Mouse (Mus musculus): ENCODE measurements around the gene Ttll11. TPM values are rescaled to one million over a fixed set of nuclear protein-coding genes. Genes with fewer than 3 reads are reported as not detected.
A peak's percentile ranks its signal among the peaks of the same experiment; 100 is the strongest.

Ttll11 gene
- total RNA-seq, 1 experiment, result 0.31 TPM

DNA sequence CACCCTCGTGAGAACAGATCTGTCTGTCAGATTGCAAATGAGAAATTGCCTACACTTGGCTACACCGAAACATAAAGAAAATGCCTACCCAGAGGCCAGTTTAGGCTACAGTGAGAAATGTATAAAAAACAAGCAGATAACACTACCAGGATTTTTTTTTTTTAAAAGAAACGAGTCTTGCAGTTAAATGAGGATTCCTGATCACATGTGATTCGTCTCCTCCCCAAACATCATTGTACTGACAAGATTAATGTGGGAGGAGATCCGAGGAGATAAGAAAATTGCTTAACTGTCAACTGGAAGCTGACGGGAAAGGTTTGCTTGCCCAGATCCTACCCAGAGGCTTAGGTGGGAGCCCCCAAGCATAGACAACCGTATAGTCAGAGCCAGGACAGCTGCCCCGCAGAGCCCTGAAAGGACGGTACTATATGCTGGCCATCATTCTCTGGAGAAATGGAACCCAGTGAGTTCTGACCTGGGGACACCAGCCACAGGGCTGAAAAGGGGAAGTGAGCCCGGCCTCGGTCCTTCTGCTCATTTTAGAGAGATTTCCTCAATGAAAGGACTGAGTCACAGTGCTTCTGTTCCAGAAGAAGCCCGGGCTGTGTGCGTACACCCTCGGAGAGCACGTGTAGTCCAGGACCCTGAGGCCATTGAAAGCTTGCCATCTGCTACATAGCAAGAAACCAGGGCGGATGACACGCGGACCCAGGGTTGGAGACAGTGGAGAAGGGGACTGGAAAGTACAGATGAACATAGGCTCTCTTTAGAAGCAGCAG, 247.9 kb downstream of the Ttll11 start:
- H3K36me3 ChIP-seq (ENCODE audit: control insufficient read depth, insufficient read depth, low read length, poor library complexity, severe bottlenecking), result peaks cover 22% of the 10 kb centered on the region
- no peak overlapping the region for H3K9ac ChIP-seq (ENCODE audit: insufficient read depth, low read depth, low read length, poor library complexity, severe bottlenecking)
- H3K4me1 ChIP-seq (ENCODE audit: control insufficient read depth in 2 of 2, insufficient read depth in 2 of 2, low read length in 2 of 2, poor library complexity in 1 of 2), result peaks cover 3 to 13% of the 10 kb centered on the region in 2 experiments; a peak in 3 of 4 replicates
- no peak overlapping the region for H3K27ac ChIP-seq (ENCODE audit: insufficient read depth, low read depth, low read length, poor library complexity, severe bottlenecking)
- H3K4me3 ChIP-seq (ENCODE audit: insufficient read depth in 1 of 2, low read depth in 1 of 2, low read length in 2 of 2, poor library complexity in 1 of 2, severe bottlenecking in 1 of 2), result no peak overlapping the region
- no peaks in the 10 kb centered on the region for H3K9me3 ChIP-seq (ENCODE audit: control insufficient read depth, insufficient read depth, low read depth, low read length)
- no peak for TF ChIP-seq MAFK (IDR thresholded peaks at IDR 0.05; ENCODE audit: insufficient read depth, low read depth, low read length)
- no peak for TF ChIP-seq CHD2 (IDR thresholded peaks at IDR 0.05; ENCODE audit: low read depth, low read length)
- TF ChIP-seq ZC3H11A (IDR thresholded peaks at IDR 0.05; ENCODE audit: borderline replicate concordance, low read depth, low read length), result no peak
- no peak for TF ChIP-seq HCFC1 (IDR thresholded peaks at IDR 0.05; ENCODE audit: borderline replicate concordance, insufficient read depth, low read length)
- TF ChIP-seq ZNF384 (IDR thresholded peaks at IDR 0.05; ENCODE audit: low read depth, low read length), result no peak
- no peak for DNase-seq (ENCODE audit: low read depth, low spot score)
- in situ Hi-C loops (cut with MboI; ENCODE audit: low sequenced_read_pairs in 2 of 2, unreplicated experiment in 2 of 2), result no loop called here

DNA sequence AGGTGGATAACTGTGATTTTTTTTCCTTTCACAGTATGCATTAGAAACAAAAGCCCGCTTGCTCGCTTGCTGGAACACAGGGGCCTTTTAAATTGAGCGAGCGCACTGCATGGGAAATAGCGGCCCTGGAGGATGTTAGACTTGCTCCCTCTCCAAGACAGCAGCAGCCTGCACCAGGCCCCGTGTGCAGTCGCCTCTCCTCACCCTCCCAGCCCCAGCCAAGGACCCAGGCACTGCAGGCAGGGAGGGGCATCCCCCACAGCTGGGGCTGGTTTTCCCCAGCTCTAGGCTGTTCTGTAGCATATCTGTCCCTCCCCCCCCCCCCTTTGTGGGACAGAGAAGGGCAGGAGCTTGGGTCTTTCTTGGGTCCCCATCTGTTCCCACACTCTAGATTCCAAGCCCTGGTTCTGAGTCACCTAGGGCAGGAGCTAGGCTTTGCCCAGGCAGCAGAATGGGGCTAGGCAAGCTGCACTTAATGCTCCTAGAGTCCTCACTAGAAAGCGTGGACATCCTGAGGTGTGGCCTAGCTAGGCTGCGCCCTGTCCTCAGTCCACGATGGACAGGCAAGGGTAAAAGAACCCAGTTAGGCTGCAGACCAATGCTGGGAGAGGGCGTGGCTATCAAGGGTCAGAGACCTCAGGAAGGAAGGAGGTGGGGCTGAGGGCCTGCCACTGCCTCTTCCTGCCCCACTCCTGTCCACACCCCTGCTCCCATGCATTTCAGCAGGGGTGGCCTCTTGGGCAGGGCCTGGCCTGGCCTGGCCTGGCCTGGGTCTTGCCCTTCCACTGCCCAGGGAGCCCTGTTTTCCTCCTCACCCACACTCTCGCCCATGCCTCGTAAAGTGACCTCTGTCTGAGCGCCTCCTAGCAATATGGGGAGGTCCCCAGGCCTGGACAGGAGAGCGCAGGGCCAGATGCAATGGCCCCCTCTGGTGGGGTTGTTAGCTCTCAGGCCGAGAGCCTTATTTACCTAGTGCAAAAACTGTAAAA, 250.3 kb downstream of the Ttll11 start:
- in situ Hi-C loops (cut with MboI; ENCODE audit: low sequenced_read_pairs in 2 of 2, unreplicated experiment in 2 of 2), result no loop called here
- Histone ChIP-seq H3K36me3 (ENCODE audit: control insufficient read depth, insufficient read depth, low read length, poor library complexity, severe bottlenecking) (peaks cover 31% of the 10 kb centered on the region), H3K9ac (ENCODE audit: insufficient read depth, low read depth, low read length, poor library complexity, severe bottlenecking) (peak overlapping the region; percentile 17; the same call in 1 of the 2 replicates), H3K4me1 (ENCODE audit: control insufficient read depth in 2 of 2, insufficient read depth in 2 of 2, low read length in 2 of 2, poor library complexity in 1 of 2) (peaks cover 0 to 9% of the 10 kb centered on the region in 2 experiments; a peak in 2 of 4 replicates), H3K27ac (ENCODE audit: insufficient read depth, low read depth, low read length, poor library complexity, severe bottlenecking) (no peak overlapping the region), H3K9me3 (ENCODE audit: control insufficient read depth, insufficient read depth, low read depth, low read length) (no peaks in the 10 kb centered on the region), H3K4me3 (ENCODE audit: insufficient read depth in 1 of 2, low read depth in 1 of 2, low read length in 2 of 2, poor library complexity in 1 of 2, severe bottlenecking in 1 of 2) (no peak overlapping the region)
- DNase-seq (ENCODE audit: low read depth, low spot score), result no peak
- no peak for TF ChIP-seq MAFK (IDR thresholded peaks at IDR 0.05; ENCODE audit: insufficient read depth, low read depth, low read length)
- no peak for TF ChIP-seq ZC3H11A (IDR thresholded peaks at IDR 0.05; ENCODE audit: borderline replicate concordance, low read depth, low read length)
- no peak for TF ChIP-seq ZNF384 (IDR thresholded peaks at IDR 0.05; ENCODE audit: low read depth, low read length)
- TF ChIP-seq CHD2 (IDR thresholded peaks at IDR 0.05; ENCODE audit: low read depth, low read length), result no peak
- TF ChIP-seq HCFC1 (IDR thresholded peaks at IDR 0.05; ENCODE audit: borderline replicate concordance, insufficient read depth, low read length), result no peak

DNA sequence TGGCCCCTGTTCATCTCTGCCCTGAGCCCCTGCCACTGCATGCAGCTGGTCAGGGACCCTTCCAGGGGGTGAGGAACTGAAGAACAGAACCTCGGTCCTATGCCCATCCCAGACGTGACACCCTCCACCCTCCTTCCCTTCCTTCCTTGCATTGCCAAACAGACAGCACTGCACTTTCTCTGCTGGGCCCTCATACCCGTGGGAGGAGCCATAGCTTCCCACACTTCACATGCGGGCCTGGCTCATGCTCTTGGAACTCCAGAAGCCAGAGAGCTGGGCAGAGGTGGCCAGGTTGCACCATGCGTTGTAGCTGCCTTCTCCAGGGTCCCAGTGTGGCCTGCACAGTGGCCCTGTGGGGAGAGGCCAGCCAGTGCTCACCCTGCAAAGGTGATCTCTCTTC, 251.1 kb downstream of the Ttll11 start:
- Histone ChIP-seq H3K36me3 (ENCODE audit: control insufficient read depth, insufficient read depth, low read length, poor library complexity, severe bottlenecking) (peaks cover 33% of the 10 kb centered on the region), H3K27ac (ENCODE audit: insufficient read depth, low read depth, low read length, poor library complexity, severe bottlenecking) (no peak overlapping the region), H3K9me3 (ENCODE audit: control insufficient read depth, insufficient read depth, low read depth, low read length) (no peaks in the 10 kb centered on the region), H3K9ac (ENCODE audit: insufficient read depth, low read depth, low read length, poor library complexity, severe bottlenecking) (0 out of 2 replicates have a peak overlapping the region, but pooled peaks have one; percentile 9), H3K4me3 (ENCODE audit: insufficient read depth in 1 of 2, low read depth in 1 of 2, low read length in 2 of 2, poor library complexity in 1 of 2, severe bottlenecking in 1 of 2) (no peak overlapping the region), H3K4me1 (ENCODE audit: control insufficient read depth in 2 of 2, insufficient read depth in 2 of 2, low read length in 2 of 2, poor library complexity in 1 of 2) (peaks cover 0 to 9% of the 10 kb centered on the region in 2 experiments; a peak in 2 of 4 replicates)
- TF ChIP-seq ZNF384 (IDR thresholded peaks at IDR 0.05; ENCODE audit: low read depth, low read length) (no peak), ZC3H11A (IDR thresholded peaks at IDR 0.05; ENCODE audit: borderline replicate concordance, low read depth, low read length) (no peak), HCFC1 (IDR thresholded peaks at IDR 0.05; ENCODE audit: borderline replicate concordance, insufficient read depth, low read length) (no peak), MAFK (IDR thresholded peaks at IDR 0.05; ENCODE audit: insufficient read depth, low read depth, low read length) (no peak), CHD2 (IDR thresholded peaks at IDR 0.05; ENCODE audit: low read depth, low read length) (no peak)
- in situ Hi-C loops (cut with MboI; ENCODE audit: low sequenced_read_pairs in 2 of 2, unreplicated experiment in 2 of 2), result no loop called here
- DNase-seq (ENCODE audit: low read depth, low spot score), result no peak

DNA sequence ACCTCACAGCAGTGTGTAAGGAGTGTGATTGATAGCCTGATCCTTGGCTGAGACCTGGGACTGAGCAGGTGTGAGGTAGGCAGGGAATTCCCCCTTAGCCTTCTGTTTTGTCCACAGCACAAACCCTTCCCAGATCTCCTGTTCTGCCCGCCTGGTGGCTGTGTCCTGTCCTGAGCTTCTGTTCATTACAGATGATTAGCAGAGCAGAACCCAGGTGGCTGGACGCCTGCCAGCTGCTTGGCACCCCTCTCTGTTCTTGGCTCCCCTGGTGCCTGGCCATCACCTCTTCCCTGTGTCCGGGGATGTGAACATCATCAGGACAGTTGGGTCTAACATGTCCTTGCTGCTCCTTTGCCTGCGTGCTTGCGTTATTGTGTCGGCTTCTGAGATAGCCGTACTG, 256.0 kb downstream of the Ttll11 start:
- Histone ChIP-seq H3K36me3 (ENCODE audit: control insufficient read depth, insufficient read depth, low read length, poor library complexity, severe bottlenecking) (peaks cover 68% of the 10 kb centered on the region), H3K9ac (ENCODE audit: insufficient read depth, low read depth, low read length, poor library complexity, severe bottlenecking) (no peak overlapping the region), H3K4me1 (ENCODE audit: control insufficient read depth in 2 of 2, insufficient read depth in 2 of 2, low read length in 2 of 2, poor library complexity in 1 of 2) (peaks cover 0 to 6% of the 10 kb centered on the region in 2 experiments; a peak in 1 of 4 replicates), H3K27ac (ENCODE audit: insufficient read depth, low read depth, low read length, poor library complexity, severe bottlenecking) (no peak overlapping the region), H3K4me3 (ENCODE audit: insufficient read depth in 1 of 2, low read depth in 1 of 2, low read length in 2 of 2, poor library complexity in 1 of 2, severe bottlenecking in 1 of 2) (no peak overlapping the region), H3K9me3 (ENCODE audit: control insufficient read depth, insufficient read depth, low read depth, low read length) (no peaks in the 10 kb centered on the region)
- TF ChIP-seq ZC3H11A (IDR thresholded peaks at IDR 0.05; ENCODE audit: borderline replicate concordance, low read depth, low read length), result no peak
- no peak for TF ChIP-seq CHD2 (IDR thresholded peaks at IDR 0.05; ENCODE audit: low read depth, low read length)
- no peak for TF ChIP-seq ZNF384 (IDR thresholded peaks at IDR 0.05; ENCODE audit: low read depth, low read length)
- TF ChIP-seq HCFC1 (IDR thresholded peaks at IDR 0.05; ENCODE audit: borderline replicate concordance, insufficient read depth, low read length), result no peak
- TF ChIP-seq MAFK (IDR thresholded peaks at IDR 0.05; ENCODE audit: insufficient read depth, low read depth, low read length), result no peak
- in situ Hi-C loops (cut with MboI; ENCODE audit: low sequenced_read_pairs in 2 of 2, unreplicated experiment in 2 of 2), result no loop called here
- no peak for DNase-seq (ENCODE audit: low read depth, low spot score)
